Mouse (Mus musculus) left cerebral cortex, adult 11 months (tissue): ENCODE measurements around the gene Paxx.

Source experiments
- DNase-seq: peaks from one replicate; pipeline ENCODE4 v3.0.0; 2022; ENCODE audit warnings: low spot score

Gene Paxx

GRCm38 (mm10) chr2:25480541-25480940 is 19.6 kb upstream of the Paxx start:
- no peak for DNase-seq

DNA sequence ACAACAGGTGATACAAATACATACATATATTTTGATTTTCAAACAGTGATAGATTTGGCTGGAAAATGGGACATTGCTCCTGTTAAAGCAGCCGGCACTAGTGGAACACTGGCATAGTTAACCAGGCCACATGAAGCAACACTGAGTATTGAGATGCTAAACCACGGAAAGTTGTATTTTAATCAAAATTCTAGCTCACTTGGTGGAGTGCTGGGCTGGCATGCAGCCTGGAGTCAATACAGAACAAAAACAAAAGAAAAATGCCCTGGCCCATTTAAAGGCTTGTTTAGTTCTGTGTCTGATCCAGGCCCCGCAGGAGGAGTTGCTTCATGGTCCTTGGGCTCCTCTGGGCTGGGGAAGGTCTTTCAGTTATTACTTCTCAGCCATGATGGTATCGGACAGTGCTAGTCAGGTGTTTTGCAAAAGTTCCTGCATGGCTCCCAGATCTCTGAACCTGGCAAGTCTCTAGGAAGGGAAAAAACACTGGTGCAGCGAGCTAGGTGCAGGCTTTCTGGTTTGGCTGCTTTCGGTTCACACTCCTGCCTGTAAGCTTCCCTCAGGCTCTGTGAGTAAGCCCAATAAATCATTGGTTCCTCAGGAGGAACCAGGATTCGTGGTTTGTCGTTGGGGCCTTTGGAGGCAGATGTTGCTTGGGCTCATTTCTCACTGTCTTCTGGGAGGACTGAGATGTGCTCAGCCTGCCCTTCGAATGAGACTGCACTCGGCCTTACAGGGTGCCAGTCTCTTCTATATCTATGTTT is 18.8 kb upstream of the Paxx start:
- no peak for DNase-seq

GRCm38 (mm10) chr2:25477967-25478675 is 17.2 kb upstream of the Paxx start:
- DNase-seq, result peak; percentile 63

GRCm38 (mm10) chr2:25477541-25477940 is 16.6 kb upstream of the Paxx start:
- DNase-seq, result no peak

- no peak for DNase-seq
Measured at GRCm38 (mm10) chr2:25472550-25472949, 11.7 kb upstream of the Paxx start.

DNA sequence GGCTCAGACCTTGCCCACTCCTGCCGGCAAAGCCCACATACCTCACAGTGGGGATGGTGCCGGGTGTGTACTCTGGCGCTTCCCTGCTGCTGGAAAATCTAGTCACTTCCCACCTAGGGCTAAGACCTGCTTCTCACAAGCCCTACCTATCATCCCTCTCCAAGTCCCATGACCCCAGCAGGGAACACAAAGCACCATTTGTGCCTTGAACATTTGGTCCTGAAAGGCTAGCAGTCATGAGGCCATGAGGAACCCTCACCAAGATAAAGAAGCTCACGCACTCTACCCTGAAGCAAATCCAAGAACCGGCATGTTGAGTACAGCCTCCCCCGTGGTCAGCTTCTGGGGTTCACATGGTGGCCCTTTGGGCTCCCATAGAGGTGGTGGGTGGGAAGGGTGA is 9.1 kb upstream of the Paxx start, which contains the start of gene Ptgds:
Ptgds (minus strand) TSS at position 78 of the 400 bp plus-strand sequence.
- DNase-seq, result no peak

GRCm38 (mm10) chr2:25468962-25469915 is 8.3 kb upstream of the Paxx start:
- peak; percentile 55 for DNase-seq

GRCm38 (mm10) chr2:25467606-25468303 is 6.9 kb upstream of the Paxx start:
- no peak for DNase-seq

DNA sequence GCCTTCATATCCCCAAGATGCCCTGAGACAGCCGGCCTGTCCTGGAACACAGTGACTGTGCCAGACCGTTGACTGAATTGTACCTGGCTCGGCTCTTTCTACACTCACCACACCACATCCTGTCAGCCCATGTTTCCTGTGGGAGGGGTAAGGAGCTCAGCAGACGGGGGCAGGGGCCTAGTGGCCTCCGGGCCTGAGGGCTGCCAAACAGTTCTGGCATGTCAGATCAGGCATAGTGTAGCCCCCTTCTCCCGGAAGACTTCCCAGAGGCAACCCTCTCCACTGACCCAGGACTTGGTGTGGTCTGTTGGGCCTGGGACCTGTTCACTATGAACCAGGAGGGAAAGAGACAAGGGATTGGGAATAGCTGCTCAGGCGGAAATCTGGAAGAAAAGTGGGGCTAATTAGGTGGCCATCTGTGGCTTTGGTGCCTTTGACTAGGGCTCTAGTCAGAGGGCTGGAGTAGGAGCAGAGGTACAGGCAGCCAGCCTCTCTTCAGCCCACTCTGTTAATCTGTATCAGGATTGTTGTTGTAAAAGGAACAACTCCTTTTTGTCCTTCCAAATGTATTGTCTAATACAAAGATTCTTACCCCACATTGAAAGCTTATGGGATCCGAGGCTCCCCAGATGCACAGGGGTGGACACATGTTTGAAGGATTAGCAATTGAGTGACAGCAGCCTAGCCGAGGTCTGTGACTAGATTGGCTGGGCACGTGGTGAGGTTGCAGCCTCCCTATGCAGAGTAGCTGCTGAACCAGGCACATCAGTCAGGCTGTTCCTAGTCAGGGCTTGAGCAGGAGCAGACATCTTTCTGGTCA is 5.1 kb upstream of the Paxx start:
- no peak for DNase-seq

DNA sequence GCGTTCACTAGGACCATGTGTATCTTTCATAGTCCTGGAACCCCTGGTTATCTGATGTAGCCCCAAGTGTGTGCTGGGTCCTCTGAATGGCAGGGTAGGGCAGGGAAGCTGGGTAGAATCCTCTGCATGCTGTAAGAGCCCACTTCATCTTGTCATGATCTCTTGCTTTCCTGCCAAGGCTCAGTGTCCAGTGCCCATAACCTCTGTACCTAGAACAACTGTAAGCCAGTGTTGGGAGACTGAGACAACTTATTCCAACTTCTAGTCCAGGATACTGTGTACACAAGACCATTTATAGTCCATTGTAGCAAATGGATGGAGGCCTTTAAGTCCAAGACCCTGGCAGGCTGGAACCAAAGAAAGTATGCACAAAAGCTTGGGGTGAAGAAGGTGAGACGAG is 4.4 kb upstream of the Paxx start:
- no peak for DNase-seq

- DNase-seq, result no peak
Measured at GRCm38 (mm10) chr2:25463630-25464029, 2.7 kb upstream of the Paxx start.

- no peak for DNase-seq
Measured at GRCm38 (mm10) chr2:25461407-25461806, 513 bp upstream of the Paxx start.

DNA sequence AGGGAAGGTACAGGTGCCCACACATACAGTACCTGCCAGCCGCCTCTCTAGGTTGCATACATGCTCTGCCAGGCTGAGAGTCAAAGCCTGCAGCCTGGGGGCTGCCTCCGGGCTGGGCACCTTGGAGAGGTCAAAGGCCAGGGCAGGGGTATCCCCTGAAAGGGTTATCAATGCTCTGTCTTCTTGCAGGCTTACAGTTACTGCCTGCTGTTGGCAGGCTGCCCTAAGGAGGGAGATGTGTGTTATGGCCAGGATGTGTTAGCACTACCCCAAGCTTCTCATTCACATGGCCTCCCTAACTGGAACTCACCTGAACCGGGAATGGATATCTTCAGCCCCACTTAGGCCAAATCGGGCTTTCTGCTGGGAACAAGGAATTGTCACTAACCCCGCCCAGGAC is 759 bp downstream of the Paxx start:
- no peak for DNase-seq

GRCm38 (mm10) chr2:25458911-25459310 is 2.0 kb downstream of the Paxx start:
- DNase-seq, result no peak

DNA sequence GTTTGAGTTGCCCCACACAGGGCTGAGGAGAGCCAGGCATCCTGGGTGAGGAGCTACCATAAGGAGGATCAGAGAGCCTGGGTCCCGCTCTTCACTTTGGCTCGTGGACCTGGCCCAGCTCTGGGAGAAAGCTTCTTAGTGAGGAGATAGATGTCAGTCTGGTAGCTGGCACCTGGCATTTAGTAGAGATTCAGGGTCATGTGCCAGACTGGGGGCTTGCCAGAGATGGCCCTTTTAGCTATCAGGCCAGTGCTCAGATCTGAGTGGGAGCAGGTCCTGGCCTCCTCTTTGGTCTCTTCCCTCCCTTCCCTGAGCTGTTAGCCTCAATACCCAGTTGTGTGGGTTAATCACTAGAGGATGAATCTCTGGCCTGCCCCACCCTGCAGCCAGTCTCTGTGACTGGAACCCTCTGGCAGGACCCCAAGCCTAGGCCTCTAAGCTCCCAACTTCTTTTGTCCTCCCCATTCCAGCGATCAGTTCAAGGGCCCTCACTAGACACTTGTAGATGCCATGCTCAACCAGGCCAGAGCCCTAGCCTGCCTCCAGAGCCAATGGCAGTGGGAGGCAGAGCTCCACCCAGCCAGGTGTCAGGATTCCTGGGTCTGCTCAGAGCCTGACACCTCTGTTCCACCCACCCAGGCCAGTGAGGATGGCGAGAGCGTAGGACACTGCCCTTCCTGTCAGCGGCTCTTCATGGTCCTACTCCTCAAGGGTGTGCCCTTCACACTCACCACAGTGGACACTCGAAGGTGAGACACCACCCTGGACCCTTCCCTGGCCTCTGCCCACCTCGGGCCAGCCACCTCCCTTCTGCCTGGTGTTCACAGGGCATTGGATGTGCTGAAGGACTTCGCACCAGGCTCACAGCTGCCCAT is 3.6 kb downstream of the Paxx start:
- DNase-seq, result no peak

DNA sequence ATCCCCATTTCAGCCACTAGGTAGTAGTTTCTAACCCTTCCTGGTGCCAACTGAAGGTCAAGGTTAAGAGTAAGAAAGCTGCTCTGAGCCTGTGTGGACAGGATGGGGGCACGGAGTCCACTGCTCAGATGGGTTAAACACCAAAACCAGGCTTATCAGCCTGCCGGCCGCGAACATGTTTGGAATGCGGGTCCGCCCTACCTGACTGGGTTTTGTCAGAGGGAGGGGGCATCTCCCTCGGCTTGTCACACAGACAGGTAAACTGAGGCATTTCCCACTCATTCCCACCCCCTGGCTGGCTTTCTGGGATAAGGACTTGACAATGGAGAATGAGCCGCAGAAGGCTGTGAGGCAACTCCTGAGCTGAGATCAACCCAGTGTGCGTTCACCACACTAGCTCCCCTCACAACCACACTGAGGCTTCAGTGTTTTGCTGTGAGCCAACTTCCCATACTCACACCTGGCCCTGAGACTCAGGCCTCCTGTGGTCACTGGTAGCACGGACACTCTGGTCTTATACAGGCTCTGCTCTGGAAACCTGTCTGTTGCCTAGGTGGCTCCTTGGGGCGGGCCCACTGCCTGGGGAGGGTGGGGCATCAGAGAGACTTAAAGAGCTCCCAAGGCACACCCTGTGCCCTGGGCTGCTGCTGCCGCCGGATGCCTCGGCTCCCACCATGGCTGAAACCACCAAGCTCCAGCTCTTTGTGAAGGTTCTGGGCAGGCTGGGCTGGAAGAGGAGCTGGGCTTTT is 4.5 kb downstream of the Paxx start, which contains the start of gene Clic3:
Clic3 (plus strand) TSS at position 634 of the 749 bp plus-strand sequence.
- DNase-seq, result no peak

- DNase-seq, result no peak
Measured at GRCm38 (mm10) chr2:25452951-25453350, 7.9 kb downstream of the Paxx start.

DNA sequence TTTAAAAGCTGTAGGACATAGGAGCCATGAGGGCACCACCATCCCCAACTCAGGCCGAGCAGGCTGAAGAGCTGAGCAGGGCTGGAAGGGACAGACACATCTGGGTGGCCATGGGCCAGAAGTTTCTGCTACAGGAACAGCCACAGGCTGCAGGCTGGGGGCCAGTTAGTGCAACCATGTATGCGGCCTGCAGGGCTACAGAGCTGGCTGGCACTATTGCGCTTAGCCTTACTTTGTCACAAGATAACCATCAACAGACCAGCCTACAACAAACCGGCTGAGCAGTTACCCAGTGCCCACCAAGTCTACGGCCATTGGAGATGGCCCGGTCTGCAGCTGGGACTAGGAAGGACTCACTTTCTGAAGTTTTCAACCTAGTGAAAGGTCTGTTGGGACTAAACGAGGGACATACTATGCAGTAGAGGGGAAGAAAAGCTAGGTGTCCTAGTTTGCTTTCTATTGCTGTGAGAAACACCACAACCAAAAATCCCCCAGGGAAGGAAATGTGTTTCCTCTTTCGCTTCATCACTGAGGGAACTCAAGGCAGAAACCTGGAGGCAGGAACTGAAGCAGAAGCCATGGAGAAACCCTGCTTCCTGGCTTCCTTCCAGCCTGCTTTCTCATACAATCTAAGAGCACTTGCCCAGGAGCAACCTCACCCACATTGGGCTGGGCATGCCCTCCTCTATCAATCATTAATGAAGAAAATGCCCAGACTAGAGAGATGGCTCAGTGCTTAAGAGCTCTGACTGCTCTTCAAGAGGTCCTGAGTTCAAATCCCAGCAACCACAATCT is 9.8 kb downstream of the Paxx start:
- no peak for DNase-seq
